Mouse (Mus musculus): ENCODE results near the gene Myh13.

GRCm38 (mm10) chr11:67293440-67293839 lies 28.0 kb upstream of the Myh13 start:
- TF ChIP-seq POLR2A (IDR thresholded peaks at IDR 0.05; ENCODE audit: borderline replicate concordance, extremely low read depth, insufficient read depth, insufficient read length, poor library complexity, severe bottlenecking), result no peak
- no peak for TF ChIP-seq CTCF (IDR thresholded peaks at IDR 0.05; ENCODE audit: borderline replicate concordance, extremely low read depth, insufficient read depth, insufficient read length)
